Mouse (Mus musculus) ES-Bruce4 (cell line): ENCODE measurements around the gene Ccdc173. TPM values are rescaled to one million over a fixed set of nuclear protein-coding genes. Genes with fewer than 3 reads are reported as not detected.

Source experiments
- H3K27ac ChIP-seq: 2 replicates; pipeline ENCODE4 v1.5.1; 2012; ENCODE audit warnings: low read length, inconsistent platforms; ENCODE audit not compliant: insufficient read depth
- H3K27me3 ChIP-seq: 2 replicates; pipeline ENCODE4 v1.6.1; 2012; ENCODE audit warnings: mild to moderate bottlenecking, low read length, inconsistent platforms; ENCODE audit not compliant: control insufficient read depth, poor library complexity, insufficient read depth, severe bottlenecking
- H3K36me3 ChIP-seq: 2 replicates; pipeline ENCODE4 v1.6.1; 2012; ENCODE audit warnings: inconsistent platforms, mild to moderate bottlenecking, low read length, moderate library complexity; ENCODE audit not compliant: control insufficient read depth, poor library complexity, insufficient read depth, severe bottlenecking
- H3K4me1 ChIP-seq: one replicate; pipeline ENCODE4 v1.8.1; 2011; ENCODE audit warnings: low read length; ENCODE audit not compliant: control insufficient read depth, insufficient read depth
- H3K4me3 ChIP-seq: 2 replicates; pipeline ENCODE4 v1.5.1; 2011; ENCODE audit warnings: low read depth, mild to moderate bottlenecking, low read length
- H3K9ac ChIP-seq: 2 replicates; pipeline ENCODE4 v1.6.1; 2012; ENCODE audit warnings: low read depth, mild to moderate bottlenecking, inconsistent platforms; ENCODE audit not compliant: poor library complexity, severe bottlenecking
- H3K9me3 ChIP-seq: replicated peaks from 2 replicates; pipeline ENCODE4 v1.6.1; 2012; ENCODE audit warnings: mild to moderate bottlenecking, low read length, inconsistent platforms; ENCODE audit not compliant: control insufficient read depth, poor library complexity, insufficient read depth, severe bottlenecking
- CTCF ChIP-seq: IDR thresholded peaks from one replicate; pipeline ENCODE4 v1.8.1; 2011; ENCODE audit warnings: low read depth, low read length
- EP300 ChIP-seq: IDR thresholded peaks from 2 replicates; pipeline ENCODE4 v1.6.1; 2011; ENCODE audit warnings: low read depth, low read length; ENCODE audit not compliant: insufficient read depth
- POLR2A ChIP-seq: IDR thresholded peaks from one replicate; pipeline ENCODE4 v1.8.1; 2011; ENCODE audit warnings: low read length; ENCODE audit not compliant: insufficient read depth
- polyA plus RNA-seq: library from polyadenylated mRNA; stranded (reverse); fragments of >200 nt; gene quantifications from 2 replicates; pipeline ENCODE4 v1.2.4, GENCODE M21; 2011; ENCODE audit warnings: low read depth; ENCODE audit not compliant: missing spikeins, insufficient read depth, insufficient read length

Gene Ccdc173
- polyA plus RNA-seq, 1 experiment, result 3.7 TPM

- H3K36me3 ChIP-seq, result no peaks in the 10 kb centered on the region
- no peak for TF ChIP-seq CTCF
- no peak for TF ChIP-seq POLR2A
- no peak for TF ChIP-seq EP300
These were observed 11.2 kb downstream of the Ccdc173 start for GRCm38 (mm10) chr2:69777985-69778835.

GRCm38 (mm10) chr2:69773331-69773730, 16.0 kb downstream of the Ccdc173 start:
- Histone ChIP-seq H3K9ac (no peak overlapping the region), H3K27me3 (no peaks in the 10 kb centered on the region), H3K4me1 (no peaks in the 10 kb centered on the region), H3K36me3 (no peaks in the 10 kb centered on the region), H3K4me3 (no peak overlapping the region), H3K27ac (no peak overlapping the region), H3K9me3 (no peaks in the 10 kb centered on the region)
- no peak for TF ChIP-seq EP300
- TF ChIP-seq CTCF, result no peak
- TF ChIP-seq POLR2A, result no peak

More at GRCm38 (mm10) chr2:69777985-69778835, 11.2 kb downstream of the Ccdc173 start:
- no peak overlapping the region for H3K4me3 ChIP-seq
- H3K27ac ChIP-seq, result peak overlapping the region; percentile 44; the same call in 1 of the 2 replicates
- no peaks in the 10 kb centered on the region for H3K4me1 ChIP-seq
- H3K9me3 ChIP-seq, result no peaks in the 10 kb centered on the region
- H3K27me3 ChIP-seq, result no peaks in the 10 kb centered on the region
- 0 out of 2 replicates have a peak overlapping the region, but pooled peaks have one; percentile 26 for H3K9ac ChIP-seq

GRCm38 (mm10) chr2:69764716-69765115, 24.7 kb downstream of the Ccdc173 start:
- no peak overlapping the region for H3K9ac ChIP-seq
- H3K27ac ChIP-seq, result no peak overlapping the region
- H3K36me3 ChIP-seq, result no peaks in the 10 kb centered on the region
- TF ChIP-seq POLR2A (no peak), CTCF (no peak), EP300 (no peak)
- H3K9me3 ChIP-seq, result no peaks in the 10 kb centered on the region
- no peaks in the 10 kb centered on the region for H3K4me1 ChIP-seq
- no peaks in the 10 kb centered on the region for H3K27me3 ChIP-seq
- no peak overlapping the region for H3K4me3 ChIP-seq

- Histone ChIP-seq H3K4me1 (no peaks in the 10 kb centered on the region), H3K9ac (no peak overlapping the region), H3K9me3 (no peaks in the 10 kb centered on the region), H3K27me3 (no peaks in the 10 kb centered on the region), H3K36me3 (no peaks in the 10 kb centered on the region), H3K27ac (no peak overlapping the region), H3K4me3 (no peak overlapping the region; the same call in 1 of the 2 replicates)
- TF ChIP-seq CTCF, result no peak
- no peak for TF ChIP-seq EP300
- TF ChIP-seq POLR2A, result no peak
These were observed 26.0 kb downstream of the Ccdc173 start for GRCm38 (mm10) chr2:69763340-69763739.

GRCm38 (mm10) chr2:69760980-69761379, 28.4 kb downstream of the Ccdc173 start:
- Histone ChIP-seq H3K27ac (no peak overlapping the region), H3K4me3 (no peak overlapping the region), H3K4me1 (no peaks in the 10 kb centered on the region), H3K9me3 (no peaks in the 10 kb centered on the region), H3K9ac (no peak overlapping the region), H3K27me3 (no peaks in the 10 kb centered on the region), H3K36me3 (no peaks in the 10 kb centered on the region)
- TF ChIP-seq CTCF, result no peak
- no peak for TF ChIP-seq POLR2A
- no peak for TF ChIP-seq EP300

GRCm38 (mm10) chr2:69745091-69745490, 44.3 kb downstream of the Ccdc173 start:
- Histone ChIP-seq H3K27me3 (no peaks in the 10 kb centered on the region), H3K27ac (no peak overlapping the region), H3K36me3 (peaks cover 26% of the 10 kb centered on the region), H3K4me1 (no peaks in the 10 kb centered on the region), H3K4me3 (no peak overlapping the region), H3K9ac (no peak overlapping the region), H3K9me3 (no peaks in the 10 kb centered on the region)
- TF ChIP-seq EP300 (no peak), POLR2A (no peak), CTCF (peak; percentile 35)
